Mouse (Mus musculus) liver, adult 2 months (tissue): ENCODE results near the gene Ppa1.

ENCODE experiments used
- CTCF ChIP-seq: fragments of 200-500 bp; IDR thresholded peaks from 2 replicates; pipeline ENCODE4 v1.5.1; 2011; ENCODE audit warnings: low read depth, low read length, control low read depth
- POLR2A ChIP-seq: fragments of 200-500 bp; IDR thresholded peaks from 2 replicates; pipeline ENCODE4 v1.6.1; 2011; ENCODE audit warnings: low read length, control low read depth; ENCODE audit not compliant: insufficient read depth; ENCODE audit errors: extremely low read depth

DNA sequence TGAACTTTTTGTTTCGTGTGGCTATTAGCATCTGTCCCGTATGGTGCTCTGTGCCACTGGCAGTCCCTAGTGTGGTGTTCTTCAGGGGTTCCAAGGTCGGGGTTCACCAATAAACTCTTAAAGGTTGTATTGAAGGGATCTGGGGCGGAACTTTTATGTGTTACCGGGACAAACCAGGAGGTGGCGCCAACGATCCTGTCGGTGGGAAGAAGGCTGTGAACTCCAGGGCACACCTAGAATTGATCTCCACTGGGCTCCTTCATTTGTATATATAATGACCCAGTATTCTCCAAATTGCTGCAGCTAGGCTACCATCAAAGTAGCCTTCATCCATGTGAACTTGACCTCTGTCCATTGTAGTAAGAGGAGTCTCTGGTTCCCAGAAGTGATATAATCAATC, 42.5 kb upstream of the Ppa1 start:
- TF ChIP-seq CTCF (peak; percentile 80), POLR2A (no peak)
